Mouse (Mus musculus) liver, adult 2 months (tissue): Measurements from ENCODE around the gene Fsip1.

ENCODE experiments used
- CTCF ChIP-seq: fragments of 200-500 bp; IDR thresholded peaks from 2 replicates; pipeline ENCODE4 v1.5.1; 2011; ENCODE audit warnings: low read depth, low read length, control low read depth
- POLR2A ChIP-seq: fragments of 200-500 bp; IDR thresholded peaks from 2 replicates; pipeline ENCODE4 v1.6.1; 2011; ENCODE audit warnings: low read length, control low read depth; ENCODE audit not compliant: insufficient read depth; ENCODE audit errors: extremely low read depth

DNA sequence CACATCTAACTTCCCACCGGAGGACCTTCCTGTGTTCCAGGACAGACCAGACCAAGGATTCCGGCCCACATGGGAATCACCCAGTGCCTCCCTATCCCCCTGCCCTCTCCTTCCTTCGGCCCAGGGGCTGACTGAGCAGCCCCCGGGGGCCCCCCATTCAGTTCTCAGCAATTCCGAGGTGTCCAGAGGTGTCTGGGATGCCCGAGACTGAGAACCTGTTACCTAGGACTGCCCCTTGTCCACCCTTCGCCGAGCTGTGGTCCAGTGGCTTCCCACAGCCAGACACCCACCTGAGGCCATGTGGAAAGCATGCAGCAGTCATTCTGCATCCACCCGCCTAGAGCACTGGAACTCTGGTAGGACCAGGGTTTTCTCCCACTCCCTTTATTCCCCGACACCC lies 115.1 kb downstream of the Fsip1 start:
- TF ChIP-seq CTCF (no peak), POLR2A (no peak)
